Mouse (Mus musculus) kidney, postnatal 36 days (tissue): ENCODE measurements around the gene Cdx4.
A peak's percentile ranks its signal among the peaks of the same experiment; 100 is the strongest.

Source experiments
- DNase-seq, 2 experiments: peaks; one replicate each; pipeline ENCODE4 v3.0.0; 2021 to 2022; ENCODE audit warnings: mixed read lengths in 2 of 2

The Cdx4 gene

GRCm38 (mm10) chrX:103321146-103321545 lies at the start of gene Cdx4:
TSS of gene Cdx4 (plus strand) at chrX:103321398.
- no peak for DNase-seq

DNA sequence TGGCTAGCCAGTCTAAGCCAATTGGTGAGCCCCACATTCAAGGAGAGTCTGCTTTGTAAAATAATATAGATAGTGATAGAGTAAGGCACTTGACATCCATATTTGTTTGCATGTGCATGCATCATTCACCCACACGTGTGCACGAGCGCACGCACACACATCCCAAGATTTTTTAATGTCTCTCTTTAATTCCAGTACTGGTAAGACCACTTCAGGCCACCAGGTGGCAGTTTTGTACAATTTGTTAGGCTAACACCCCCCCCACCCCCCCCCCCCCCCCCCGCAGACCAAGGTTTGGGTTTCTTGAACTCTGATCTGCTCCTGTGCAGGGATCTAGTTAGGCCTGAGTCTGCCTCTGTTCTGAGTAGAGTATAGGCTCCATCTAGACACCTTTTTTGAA lies 46.9 kb upstream of the Cdx4 start:
- peak; percentile 8 to 70 for DNase-seq

DNA sequence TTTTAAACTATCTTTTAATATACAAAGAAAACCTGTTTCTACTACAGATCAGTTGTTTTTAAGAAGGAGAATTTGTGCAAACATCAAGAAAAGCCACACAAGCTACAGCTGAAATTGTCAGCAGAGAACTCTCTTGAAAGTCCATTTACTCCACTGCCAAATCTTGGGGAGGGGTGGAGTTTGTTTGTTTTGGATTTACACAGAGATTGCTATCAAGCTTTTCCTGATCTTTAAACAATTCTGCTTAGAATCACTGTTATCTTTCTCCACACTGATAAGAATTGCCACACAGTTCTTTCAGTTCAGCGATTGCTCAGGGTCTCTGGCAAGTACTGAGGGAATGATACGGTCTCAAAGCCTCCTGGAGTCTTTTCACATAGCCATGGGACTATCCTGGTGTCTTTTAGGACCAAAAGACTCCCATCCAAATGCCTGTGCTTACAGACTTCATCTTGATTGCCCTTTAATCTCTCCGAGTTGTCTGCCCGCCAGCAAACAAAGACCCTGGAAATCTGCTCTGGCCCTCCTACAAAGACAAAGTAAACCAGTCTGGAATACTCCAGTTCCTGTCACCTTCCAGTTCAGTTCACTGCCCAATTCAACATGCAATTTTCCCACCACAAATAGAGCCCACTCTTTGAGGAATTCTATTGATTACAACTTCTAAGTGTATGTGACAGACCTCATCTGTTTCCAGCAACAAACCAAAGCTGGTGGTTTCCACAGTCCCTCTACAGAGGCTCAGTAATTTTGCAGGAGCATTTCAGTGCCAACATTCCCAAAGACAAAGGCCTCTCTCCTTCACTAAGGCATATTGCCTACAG lies 34.1 kb upstream of the Cdx4 start:
- DNase-seq: no peak

DNA sequence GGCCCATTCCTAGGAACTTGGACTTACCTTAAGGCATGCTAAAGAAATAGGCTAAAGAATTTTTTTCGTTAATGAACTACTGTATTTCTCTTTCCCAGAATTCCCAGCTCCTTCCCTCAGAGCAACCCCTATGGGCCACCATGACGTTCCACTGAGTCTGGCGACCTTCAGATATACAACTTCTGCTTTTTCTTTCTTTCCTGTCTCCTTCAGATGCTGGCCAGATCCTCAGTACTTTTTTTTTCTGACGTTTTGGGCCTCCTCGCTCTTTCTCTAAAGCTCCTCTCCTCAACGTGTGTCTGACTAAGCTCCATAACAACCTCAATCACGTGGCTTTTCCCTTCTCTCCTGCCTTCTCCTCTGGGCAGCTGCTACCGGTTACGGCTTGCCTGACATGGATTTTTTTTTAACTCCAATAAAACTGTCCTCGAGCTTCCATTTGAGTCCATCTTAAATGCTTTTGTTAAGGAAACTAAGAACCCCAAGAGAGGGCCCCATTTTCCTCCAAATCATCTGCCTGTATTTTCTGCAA lies 33.3 kb upstream of the Cdx4 start:
- no peak for DNase-seq

- no peak for DNase-seq
Measured at GRCm38 (mm10) chrX:103288485-103289330, 32.5 kb upstream of the Cdx4 start.

DNA sequence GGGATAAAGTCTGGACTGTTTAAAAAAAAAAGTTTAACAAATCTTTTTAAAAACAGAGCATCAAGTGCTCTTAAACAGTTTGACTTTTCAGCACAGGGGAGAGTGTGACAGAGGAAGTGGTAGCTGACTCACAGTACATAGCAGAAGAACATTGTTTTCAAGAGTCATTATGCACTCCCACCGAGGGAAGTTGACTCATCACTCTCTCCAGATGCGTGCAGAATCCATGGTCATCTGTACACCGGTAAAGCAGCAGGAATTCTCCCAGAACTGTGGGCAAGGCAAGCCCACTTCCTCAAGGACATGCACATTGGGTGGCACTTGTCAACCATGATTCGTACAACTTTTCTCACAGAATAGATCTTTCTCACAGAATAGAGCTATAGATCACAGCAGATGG lies 22.3 kb upstream of the Cdx4 start:
- DNase-seq: no peak

- no peak for DNase-seq
Measured at GRCm38 (mm10) chrX:103308262-103308661, 12.9 kb upstream of the Cdx4 start.

DNA sequence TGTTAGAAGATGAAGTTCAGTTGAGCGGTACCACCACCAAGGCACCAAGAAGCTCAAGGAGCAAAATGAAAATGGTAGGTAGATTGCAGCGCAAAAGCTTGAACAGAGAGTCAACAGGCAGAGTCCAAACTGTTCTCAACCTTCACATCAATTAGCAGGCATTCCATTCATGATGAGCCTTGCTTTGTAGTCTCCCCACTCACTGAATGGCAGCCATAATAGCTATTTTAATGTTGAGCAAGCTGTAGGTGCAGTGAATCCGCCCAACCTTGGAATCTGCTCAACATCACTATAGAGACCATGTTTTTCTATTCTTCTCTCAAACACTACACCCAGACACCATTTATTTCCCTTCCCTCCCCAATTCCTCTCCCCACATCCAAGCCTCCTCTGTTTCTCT lies 9.5 kb upstream of the Cdx4 start:
- DNase-seq: no peak

DNA sequence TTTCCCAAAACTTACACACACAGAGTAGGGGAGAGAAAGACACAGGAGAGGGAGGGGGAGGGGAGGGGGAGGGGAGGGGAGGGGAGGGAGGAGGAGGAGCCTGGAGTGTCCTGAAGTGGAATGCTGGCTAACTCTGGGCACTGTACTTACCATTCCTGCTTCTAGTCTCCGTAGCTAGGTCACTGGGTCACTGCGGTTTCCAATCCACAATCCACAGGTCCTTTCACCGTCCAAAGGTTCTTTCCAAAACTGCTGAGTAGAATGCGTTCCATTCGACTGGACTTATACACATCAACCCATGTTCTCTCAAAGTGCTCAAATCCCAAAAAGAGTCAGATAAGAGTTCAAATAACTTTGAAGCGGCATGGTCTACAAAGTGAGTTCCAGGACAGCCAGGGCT lies 7.1 kb upstream of the Cdx4 start:
- DNase-seq: peak; percentile 53 to 68

DNA sequence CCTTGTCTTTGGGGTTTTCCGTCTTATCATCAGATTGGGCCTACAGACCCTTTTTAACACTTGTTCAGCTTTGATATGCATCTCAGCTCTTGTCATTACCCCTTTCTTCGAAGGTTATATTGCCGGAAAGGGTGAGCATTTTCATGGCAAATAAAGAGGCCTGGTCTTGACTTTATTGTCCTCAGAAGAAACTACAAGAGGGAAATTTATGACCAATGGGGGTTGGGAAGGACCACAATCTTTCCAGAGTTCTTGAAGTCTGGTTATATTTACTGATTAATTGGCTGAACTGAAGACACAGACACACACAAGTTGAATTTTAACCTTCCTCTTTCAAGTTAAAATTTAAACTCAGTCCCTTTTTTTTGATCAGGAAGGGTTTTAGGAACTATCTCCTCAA lies 4.7 kb downstream of the Cdx4 start:
- peak in 1 of 2 experiments; percentile 3 for DNase-seq

GRCm38 (mm10) chrX:103329386-103329785 lies 8.2 kb downstream of the Cdx4 start:
- DNase-seq: no peak

GRCm38 (mm10) chrX:103331125-103331858 lies 10.1 kb downstream of the Cdx4 start:
- DNase-seq: no peak

GRCm38 (mm10) chrX:103341369-103342113 lies 20.3 kb downstream of the Cdx4 start:
- no peak for DNase-seq

DNA sequence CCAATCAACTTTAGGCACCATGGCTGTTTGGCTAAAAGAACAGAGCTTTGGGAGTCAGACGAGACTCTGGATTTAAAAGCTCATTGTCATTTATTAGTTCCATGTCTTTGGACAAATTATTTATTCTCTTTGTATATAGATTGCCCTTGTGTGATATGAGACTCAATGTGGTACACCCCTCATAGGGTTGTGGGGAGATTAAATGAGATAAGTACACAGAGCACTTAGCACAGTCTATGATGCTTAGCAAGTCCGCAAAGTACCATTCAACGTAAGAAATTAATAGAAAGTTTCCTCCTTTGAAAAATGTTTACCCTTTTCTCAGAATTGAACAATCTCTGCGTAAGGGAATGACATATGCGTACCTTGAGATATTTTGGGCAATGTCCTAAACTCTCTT lies 34.6 kb downstream of the Cdx4 start:
- no peak for DNase-seq

- peak; percentile 77 to 87 for DNase-seq
Measured at GRCm38 (mm10) chrX:103356287-103356686, 35.1 kb downstream of the Cdx4 start, which contains the start of gene Chic1. TSS of gene Chic1 (plus strand) at chrX:103356476.

DNA sequence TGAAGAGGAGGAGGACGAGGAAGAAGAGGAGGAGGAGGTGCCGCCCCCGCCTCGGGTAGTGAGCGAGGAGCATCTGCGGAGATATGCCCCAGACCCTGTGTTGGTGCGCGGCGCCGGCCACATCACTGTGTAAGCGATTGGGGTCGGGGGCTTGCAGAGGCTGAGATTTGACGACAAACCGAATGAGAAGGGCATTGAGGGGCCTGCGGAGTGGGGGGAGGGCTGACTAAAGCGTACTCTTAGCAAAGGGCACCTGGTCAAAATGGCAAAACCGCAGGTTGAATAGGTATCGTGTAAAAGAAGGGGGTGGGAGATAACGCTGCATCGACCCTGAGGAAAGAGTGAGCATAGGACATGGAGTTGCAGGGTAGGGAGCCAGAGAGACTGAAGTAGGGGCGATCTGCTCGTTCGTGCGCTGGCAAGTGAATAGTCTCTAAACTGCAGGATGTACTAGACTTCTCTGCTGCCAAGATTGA lies 35.6 kb downstream of the Cdx4 start:
- no peak for DNase-seq

- no peak for DNase-seq
Measured at GRCm38 (mm10) chrX:103366201-103366600, 45.0 kb downstream of the Cdx4 start.

- DNase-seq: no peak
Measured at GRCm38 (mm10) chrX:103368650-103369049, 47.5 kb downstream of the Cdx4 start.

DNA sequence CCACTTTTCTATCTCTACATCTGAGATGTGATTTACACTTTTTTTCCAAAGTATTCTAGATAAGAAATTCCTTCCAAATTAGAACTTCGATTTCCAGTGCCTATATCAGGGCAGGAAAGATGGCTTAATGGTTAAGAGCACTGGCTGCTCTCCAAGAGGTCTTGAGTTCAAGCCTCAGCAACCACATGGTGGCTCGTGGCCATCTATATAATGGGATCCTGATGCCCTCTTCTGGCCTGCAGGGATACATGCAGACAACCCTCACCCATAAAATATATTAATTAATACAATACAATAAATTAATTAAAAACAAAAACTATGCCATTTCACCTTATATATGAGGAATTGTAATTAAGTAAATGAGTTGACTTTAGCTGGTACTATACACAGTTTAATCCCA lies 50.0 kb downstream of the Cdx4 start:
- peak; percentile 29 to 48 for DNase-seq

DNA sequence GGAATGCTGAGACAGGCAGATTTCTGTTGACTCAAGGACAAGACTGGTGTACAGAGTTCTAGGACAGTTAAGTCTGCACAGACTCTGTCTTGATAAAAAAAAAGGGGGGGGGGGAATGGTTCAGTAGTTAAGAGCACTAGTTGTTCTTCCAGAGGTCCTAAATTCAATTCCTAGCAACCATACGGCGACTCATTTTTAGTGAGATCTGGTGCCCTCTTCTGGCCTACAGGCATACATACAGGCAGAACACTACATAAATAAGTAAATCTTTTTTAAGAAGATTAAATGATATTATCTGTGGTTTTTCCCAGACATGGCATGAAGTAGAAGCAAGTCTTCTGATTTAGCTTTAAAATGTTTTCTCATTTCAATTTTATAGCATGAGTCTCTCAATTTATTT lies 50.4 kb downstream of the Cdx4 start:
- peak; percentile 5 to 15 for DNase-seq

- peak in 1 of 2 experiments; percentile 34 for DNase-seq
Measured at GRCm38 (mm10) chrX:103374250-103374649, 53.1 kb downstream of the Cdx4 start.
